Mouse (Mus musculus): ENCODE data around the gene Clta. TPM values are rescaled to one million over a fixed set of nuclear protein-coding genes. Genes with fewer than 3 reads are reported as not detected.
A peak's percentile ranks its signal among the peaks of the same experiment; 100 is the strongest.
"Not testable (repeated sequence)": the region's sequence is repeated elsewhere in the genome, so short reads cannot be mapped to it uniquely, and the experiment has no call there.

The Clta gene
- polyA plus RNA-seq, 1 experiment from 2014 or later, result 364 TPM

DNA sequence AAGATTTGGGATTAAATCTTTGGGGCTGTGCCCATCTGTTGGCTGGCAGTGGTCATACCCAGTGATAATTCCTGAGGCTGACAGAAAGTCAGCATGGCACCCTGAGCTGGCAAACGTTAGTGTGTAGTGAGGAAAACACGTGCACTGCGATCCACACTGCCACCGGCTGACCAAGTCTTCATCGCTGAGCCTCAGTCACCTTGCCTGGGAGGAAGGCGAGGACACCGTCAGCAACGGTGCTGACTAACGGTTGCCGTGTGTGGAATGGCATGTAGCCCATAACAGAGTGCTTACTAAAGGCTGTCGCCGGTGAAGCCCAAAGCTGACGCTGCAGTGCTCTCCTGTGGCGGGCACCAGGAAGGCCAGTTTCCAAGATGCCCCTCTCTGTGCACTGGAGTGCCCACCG is 25.4 kb downstream of the Clta start:
- Histone ChIP-seq H3K27me3 (replicated peaks; ENCODE audit: control insufficient read depth, insufficient read depth, low read length) (no peaks in the 10 kb centered on the region), H3K27ac (ENCODE audit: low read depth, low read length) (no peak overlapping the region; the same call in 1 of the 2 replicates), H3K4me3 (ENCODE audit: low read length) (no peak overlapping the region), H3K9ac (ENCODE audit: low read depth, low read length) (no peak overlapping the region), H3K4me1 (ENCODE audit: control insufficient read depth, insufficient read depth, low read depth, low read length) (no peaks in the 10 kb centered on the region), H3K36me3 (ENCODE audit: control insufficient read depth, insufficient read depth, low read length) (peaks cover 50% of the 10 kb centered on the region), H3K9me3 (ENCODE audit: control insufficient read depth, low read length) (no peaks in the 10 kb centered on the region), H3K4me2 (ENCODE audit: low read length) (no peak overlapping the region)
- peak; percentile 65; the same call in 1 of the 2 replicates for ATAC-seq
- whole genome bisulfite sequencing, result 85% methylated on average over 15 of the region's 15 CpGs

- H3K27me3 ChIP-seq (replicated peaks; ENCODE audit: control insufficient read depth, insufficient read depth, low read length), result no peaks in the 10 kb centered on the region
- no peak overlapping the region for H3K4me3 ChIP-seq (ENCODE audit: low read length)
- H3K4me1 ChIP-seq (ENCODE audit: control insufficient read depth, insufficient read depth, low read depth, low read length), result no peaks in the 10 kb centered on the region
- 77% methylated on average over 5 of the region's 5 CpGs for WGBS
- H3K4me2 ChIP-seq (ENCODE audit: low read length), result no peak overlapping the region
- peaks cover 35% of the 10 kb centered on the region for H3K36me3 ChIP-seq (ENCODE audit: control insufficient read depth, insufficient read depth, low read length)
- H3K9ac ChIP-seq (ENCODE audit: low read depth, low read length), result no peak overlapping the region
- H3K9me3 ChIP-seq (ENCODE audit: control insufficient read depth, low read length), result no peaks in the 10 kb centered on the region
- no peak overlapping the region; the same call in 1 of the 2 replicates for H3K27ac ChIP-seq (ENCODE audit: low read depth, low read length)
- ATAC-seq, result peak; percentile 27; the same call in 1 of the 2 replicates
These were observed 27.3 kb downstream of the Clta start for GRCm38 (mm10) chr4:44031521-44031920.

DNA sequence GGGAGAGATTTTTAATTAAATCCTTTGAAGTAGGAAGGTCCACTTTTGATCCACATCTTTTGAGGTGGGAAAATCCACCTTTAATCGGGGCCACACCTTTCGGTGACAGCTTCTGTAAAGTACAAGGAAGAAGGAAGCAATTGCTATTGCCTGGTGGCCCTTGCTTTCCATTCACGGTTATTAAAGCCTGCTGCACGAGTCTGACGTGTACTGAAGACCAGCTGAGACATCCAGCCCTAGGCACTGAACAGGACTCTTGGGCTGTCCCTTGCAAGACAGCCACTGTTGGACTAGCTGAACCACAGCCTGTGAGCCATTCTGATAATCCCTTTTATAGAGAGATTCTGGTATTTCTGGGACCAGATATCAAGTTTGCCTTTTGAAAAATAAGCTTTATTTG is 32.2 kb downstream of the Clta start:
- Histone ChIP-seq H3K9me3 (ENCODE audit: control insufficient read depth, low read length) (no peaks in the 10 kb centered on the region), H3K4me1 (ENCODE audit: control insufficient read depth, insufficient read depth, low read depth, low read length) (no peaks in the 10 kb centered on the region), H3K36me3 (ENCODE audit: control insufficient read depth, insufficient read depth, low read length) (peaks cover 34% of the 10 kb centered on the region), H3K27me3 (replicated peaks; ENCODE audit: control insufficient read depth, insufficient read depth, low read length) (no peaks in the 10 kb centered on the region), H3K9ac (ENCODE audit: low read depth, low read length) (no peak overlapping the region), H3K4me2 (ENCODE audit: low read length) (no peak overlapping the region), H3K4me3 (ENCODE audit: low read length) (no peak overlapping the region), H3K27ac (ENCODE audit: low read depth, low read length) (no peak overlapping the region)
- WGBS, result 74% methylated on average over 5 of the region's 5 CpGs
- no peak for ATAC-seq

DNA sequence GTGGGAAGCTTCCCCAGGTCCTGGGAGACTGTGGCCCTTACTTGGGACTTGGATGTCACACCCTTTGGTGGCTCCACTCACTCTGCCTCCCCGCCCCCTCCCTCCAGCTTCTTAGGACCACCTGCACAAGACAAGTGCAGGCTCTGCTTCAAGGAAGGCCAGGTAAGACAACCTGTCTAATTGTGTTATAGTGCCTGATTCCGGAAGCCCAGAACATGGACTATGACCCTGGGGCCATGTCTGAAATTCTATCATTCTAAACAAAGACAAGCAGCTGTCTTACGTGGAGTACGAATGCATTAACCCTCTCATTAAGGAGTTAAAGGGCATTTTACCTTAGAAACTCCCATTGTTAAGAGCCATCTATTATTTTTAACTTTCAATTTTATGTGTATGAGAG is 36.5 kb downstream of the Clta start:
- no peak for ATAC-seq
- H3K4me1 ChIP-seq (ENCODE audit: control insufficient read depth, insufficient read depth, low read depth, low read length), result no peaks in the 10 kb centered on the region
- no peaks in the 10 kb centered on the region for H3K9me3 ChIP-seq (ENCODE audit: control insufficient read depth, low read length)
- H3K4me3 ChIP-seq (ENCODE audit: low read length), result no peak overlapping the region
- no peak overlapping the region for H3K4me2 ChIP-seq (ENCODE audit: low read length)
- no peak overlapping the region for H3K9ac ChIP-seq (ENCODE audit: low read depth, low read length)
- H3K27ac ChIP-seq (ENCODE audit: low read depth, low read length), result no peak overlapping the region
- H3K27me3 ChIP-seq (replicated peaks; ENCODE audit: control insufficient read depth, insufficient read depth, low read length), result no peaks in the 10 kb centered on the region
- WGBS, result 92% methylated on average over 4 of the region's 4 CpGs
- H3K36me3 ChIP-seq (ENCODE audit: control insufficient read depth, insufficient read depth, low read length), result peaks cover 32% of the 10 kb centered on the region

GRCm38 (mm10) chr4:44042429-44042828 is 38.2 kb downstream of the Clta start:
- 90% methylated on average over 5 of the region's 5 CpGs for WGBS
- H3K36me3 ChIP-seq (ENCODE audit: control insufficient read depth, insufficient read depth, low read length), result peaks cover 25% of the 10 kb centered on the region
- no peak overlapping the region for H3K4me2 ChIP-seq (ENCODE audit: low read length)
- H3K27ac ChIP-seq (ENCODE audit: low read depth, low read length), result no peak overlapping the region
- H3K27me3 ChIP-seq (replicated peaks; ENCODE audit: control insufficient read depth, insufficient read depth, low read length), result no peaks in the 10 kb centered on the region
- no peak for ATAC-seq
- no peak overlapping the region for H3K9ac ChIP-seq (ENCODE audit: low read depth, low read length)
- no peaks in the 10 kb centered on the region for H3K4me1 ChIP-seq (ENCODE audit: control insufficient read depth, insufficient read depth, low read depth, low read length)
- no peaks in the 10 kb centered on the region for H3K9me3 ChIP-seq (ENCODE audit: control insufficient read depth, low read length)
- H3K4me3 ChIP-seq (ENCODE audit: low read length), result no peak overlapping the region

DNA sequence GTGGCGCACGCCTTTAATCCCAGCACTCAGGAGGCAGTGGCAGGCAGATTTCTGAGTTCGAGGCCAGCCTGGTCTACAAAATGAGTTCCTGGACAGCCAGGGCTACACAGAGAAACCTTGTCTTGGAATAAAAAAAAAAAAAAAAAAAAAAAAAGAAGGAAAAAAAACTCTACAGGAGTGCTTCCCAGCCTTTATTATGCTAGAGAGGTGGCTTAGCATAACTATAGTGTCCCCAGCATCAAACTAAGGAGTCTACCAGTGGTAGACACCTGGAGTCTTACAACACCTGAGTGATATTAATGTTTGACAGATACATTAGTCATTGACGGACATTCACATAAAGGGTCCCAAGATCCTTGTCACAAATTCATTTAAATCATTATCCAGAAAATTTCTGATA is 38.9 kb downstream of the Clta start:
- not testable (repeated sequence) for H3K4me1 ChIP-seq (ENCODE audit: control insufficient read depth, insufficient read depth, low read depth, low read length); H3K9me3 ChIP-seq (ENCODE audit: control insufficient read depth, low read length); H3K9ac ChIP-seq (ENCODE audit: low read depth, low read length); H3K4me2 ChIP-seq (ENCODE audit: low read length); H3K27me3 ChIP-seq (replicated peaks; ENCODE audit: control insufficient read depth, insufficient read depth, low read length); H3K4me3 ChIP-seq (ENCODE audit: low read length); ATAC-seq; H3K27ac ChIP-seq (ENCODE audit: low read depth, low read length)
- WGBS, result 95% methylated on average over 4 of the region's 4 CpGs
- H3K36me3 ChIP-seq (ENCODE audit: control insufficient read depth, insufficient read depth, low read length), result peaks cover 25% of the 10 kb centered on the region

- WGBS, result 93% methylated on average over 5 of the region's 5 CpGs
- Histone ChIP-seq H3K4me3 (ENCODE audit: low read length) (no peak overlapping the region), H3K27ac (ENCODE audit: low read depth, low read length) (no peak overlapping the region), H3K27me3 (replicated peaks; ENCODE audit: control insufficient read depth, insufficient read depth, low read length) (no peaks in the 10 kb centered on the region), H3K4me2 (ENCODE audit: low read length) (no peak overlapping the region), H3K9ac (ENCODE audit: low read depth, low read length) (no peak overlapping the region), H3K36me3 (ENCODE audit: control insufficient read depth, insufficient read depth, low read length) (peaks cover 22% of the 10 kb centered on the region), H3K9me3 (ENCODE audit: control insufficient read depth, low read length) (no peaks in the 10 kb centered on the region), H3K4me1 (ENCODE audit: control insufficient read depth, insufficient read depth, low read depth, low read length) (no peaks in the 10 kb centered on the region)
- ATAC-seq, result no peak
These were observed 40.6 kb downstream of the Clta start for GRCm38 (mm10) chr4:44044685-44045356.

- no peak overlapping the region for H3K4me3 ChIP-seq (ENCODE audit: low read length)
- WGBS, result 92% methylated on average over 5 of the region's 5 CpGs
- no peak overlapping the region for H3K9ac ChIP-seq (ENCODE audit: low read depth, low read length)
- no peak overlapping the region for H3K4me2 ChIP-seq (ENCODE audit: low read length)
- no peaks in the 10 kb centered on the region for H3K27me3 ChIP-seq (replicated peaks; ENCODE audit: control insufficient read depth, insufficient read depth, low read length)
- H3K27ac ChIP-seq (ENCODE audit: low read depth, low read length), result no peak overlapping the region
- no peaks in the 10 kb centered on the region for H3K4me1 ChIP-seq (ENCODE audit: control insufficient read depth, insufficient read depth, low read depth, low read length)
- no peak for ATAC-seq
- no peaks in the 10 kb centered on the region for H3K9me3 ChIP-seq (ENCODE audit: control insufficient read depth, low read length)
- peaks cover 13% of the 10 kb centered on the region for H3K36me3 ChIP-seq (ENCODE audit: control insufficient read depth, insufficient read depth, low read length)
These were observed 41.8 kb downstream of the Clta start for GRCm38 (mm10) chr4:44046066-44046465.

DNA sequence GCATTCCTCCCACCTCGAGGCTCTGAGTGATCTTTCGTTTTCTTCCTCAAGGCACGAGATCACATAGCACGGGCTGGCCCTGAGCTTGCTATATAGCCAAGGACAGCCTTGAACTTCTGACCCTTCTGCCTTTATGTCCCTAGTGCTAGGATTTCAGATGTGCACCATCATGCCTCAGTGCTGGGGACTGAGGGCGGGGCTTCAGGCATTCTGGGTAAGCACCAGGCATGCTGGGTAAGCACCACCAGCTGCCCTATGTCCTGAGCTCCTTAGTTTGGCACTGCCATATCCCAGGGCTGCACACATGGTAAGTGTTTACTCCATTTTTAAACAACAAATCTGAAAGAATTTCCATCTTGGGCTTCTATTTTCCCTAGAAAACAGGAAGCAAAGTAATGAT is 45.6 kb downstream of the Clta start:
- H3K9me3 ChIP-seq (ENCODE audit: control insufficient read depth, low read length), result no peaks in the 10 kb centered on the region
- no peaks in the 10 kb centered on the region; the same call in none of the 2 replicates for H3K36me3 ChIP-seq (ENCODE audit: control insufficient read depth, insufficient read depth, low read length)
- H3K27me3 ChIP-seq (replicated peaks; ENCODE audit: control insufficient read depth, insufficient read depth, low read length), result no peaks in the 10 kb centered on the region
- H3K4me1 ChIP-seq (ENCODE audit: control insufficient read depth, insufficient read depth, low read depth, low read length), result no peaks in the 10 kb centered on the region
- no peak overlapping the region for H3K4me2 ChIP-seq (ENCODE audit: low read length)
- no peak overlapping the region for H3K9ac ChIP-seq (ENCODE audit: low read depth, low read length)
- 88% methylated on average over 5 of the region's 5 CpGs for WGBS
- H3K27ac ChIP-seq (ENCODE audit: low read depth, low read length), result no peak overlapping the region
- ATAC-seq, result no peak
- H3K4me3 ChIP-seq (ENCODE audit: low read length), result no peak overlapping the region

All from hindbrain, embryonic 16.5 days (tissue).